Mouse (Mus musculus) large intestine, adult 2 months (tissue): ENCODE results near the gene Map2. TPM values are rescaled to one million over a fixed set of nuclear protein-coding genes. Genes with fewer than 3 reads are reported as not detected.

Experiments used
- DNase-seq: peaks from one replicate; pipeline ENCODE4 v3.0.0-alpha.2; 2012; ENCODE audit warnings: low read depth, low spot score
- WGBS: fragments of 180-500 bp; shearing (Covaris S2); methylation state at CpG from one replicate; pipeline ENCODE4 v1.1.7; 2018; 5-methylcytosine and 5-hydroxymethylcytosine counted together
- polyA plus RNA-seq: library from polyadenylated mRNA; depleted of rRNA; stranded (reverse); fragments of >200 nt; gene quantifications from 2 replicates; pipeline ENCODE4 v1.2.3, GENCODE M21; 2012

Gene Map2
- polyA plus RNA-seq, 1 experiment: 0.32 TPM

- DNase-seq: no peak
- WGBS: 65% methylated on average over 4 of the region's 4 CpGs
Observed at GRCm38 (mm10) chr1:66279222-66280009, 104.3 kb downstream of the Map2 start.

DNA sequence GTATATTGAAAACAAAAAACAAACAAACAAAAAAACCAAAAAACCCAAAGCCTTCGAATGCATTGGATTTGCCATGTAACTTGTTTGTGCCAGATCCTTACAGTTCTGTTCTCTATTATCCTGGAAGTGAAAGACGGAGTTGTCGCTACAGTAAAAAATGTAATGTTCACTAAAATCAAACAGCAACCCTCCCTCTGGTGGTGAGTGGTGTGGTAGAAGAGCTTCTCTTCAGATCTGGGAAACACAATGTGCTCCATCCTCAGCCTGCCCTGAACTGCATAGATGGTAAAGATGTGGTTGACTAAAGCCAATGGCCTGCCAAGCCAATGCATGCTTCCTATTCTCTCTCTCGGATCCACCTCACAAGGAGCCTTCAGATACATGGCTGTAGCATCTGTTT lies 105.1 kb downstream of the Map2 start:
- WGBS: 81% methylated on average over 4 of the region's 4 CpGs
- no peak for DNase-seq

DNA sequence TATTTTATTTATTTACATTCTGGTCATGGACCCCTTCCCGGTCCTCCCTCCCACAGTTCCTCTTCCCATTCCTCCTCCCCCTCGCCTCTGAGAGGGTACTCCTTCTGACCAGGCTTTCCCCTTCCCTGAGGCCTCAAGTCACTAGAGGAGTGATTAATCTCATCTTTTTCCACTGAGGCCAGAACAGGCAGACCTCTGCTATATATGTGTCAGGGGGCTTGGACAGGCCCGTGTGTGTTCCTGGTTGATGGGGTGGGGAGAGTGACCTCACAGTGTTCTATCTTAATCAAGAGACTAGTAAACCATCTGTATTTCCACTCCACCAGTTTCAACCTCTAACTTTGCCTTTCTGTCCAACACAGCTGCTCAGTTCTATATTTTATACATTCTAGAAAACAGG lies 107.4 kb downstream of the Map2 start:
- 68% methylated on average over 3 of the region's 3 CpGs for WGBS

GRCm38 (mm10) chr1:66288987-66289386 lies 113.9 kb downstream of the Map2 start:
- 75% methylated on average over 4 of the region's 4 CpGs for WGBS

More for the DNA sequence above, 107.4 kb downstream of the Map2 start:
- DNase-seq: no peak

GRCm38 (mm10) chr1:66292121-66292881 lies 117.2 kb downstream of the Map2 start:
- 77% methylated on average over 3 of the region's 3 CpGs for WGBS
- DNase-seq: no peak

More at GRCm38 (mm10) chr1:66288987-66289386, 113.9 kb downstream of the Map2 start:
- no peak for DNase-seq

- no peak for DNase-seq
- WGBS: 82% methylated on average over 6 of the region's 6 CpGs
Observed at GRCm38 (mm10) chr1:66299376-66299775, 124.3 kb downstream of the Map2 start.

DNA sequence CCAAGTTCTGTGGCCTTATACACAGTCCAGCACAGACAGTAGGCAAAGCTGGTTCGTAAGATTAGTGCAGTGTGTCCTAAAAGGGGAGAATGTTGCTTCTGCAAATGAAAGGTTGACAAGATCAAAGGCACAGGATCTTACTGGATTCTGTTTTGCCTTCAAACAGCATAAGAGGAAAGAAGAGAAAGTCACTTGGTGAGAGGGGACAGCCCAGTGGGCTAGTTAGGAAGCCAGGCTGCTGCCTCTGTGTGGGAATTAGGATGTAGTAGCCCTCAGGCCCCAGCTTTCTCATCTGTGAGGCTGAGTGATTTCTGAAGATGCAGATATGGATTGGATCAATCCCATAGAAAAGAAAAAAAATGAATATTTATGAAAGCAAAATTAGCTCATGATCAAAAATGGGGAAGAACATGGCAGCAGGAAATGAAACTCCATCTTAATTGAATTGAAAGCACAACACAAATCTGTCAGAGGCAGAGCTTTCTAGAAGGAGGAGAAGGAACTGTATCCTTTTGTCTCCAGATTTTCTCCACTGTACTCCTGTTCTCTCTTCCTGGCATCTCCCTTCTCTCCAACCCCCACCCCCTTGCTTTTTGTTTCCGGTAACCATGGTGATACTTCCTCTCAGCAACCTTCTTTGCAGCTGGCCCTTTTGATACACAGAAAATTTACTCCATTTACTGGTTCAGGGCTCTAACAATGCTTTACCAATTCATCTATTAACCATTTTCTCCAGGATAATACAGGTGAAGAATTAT lies 145.5 kb downstream of the Map2 start:
- WGBS: 84% methylated on average over 2 of the region's 2 CpGs
- DNase-seq: no peak

DNA sequence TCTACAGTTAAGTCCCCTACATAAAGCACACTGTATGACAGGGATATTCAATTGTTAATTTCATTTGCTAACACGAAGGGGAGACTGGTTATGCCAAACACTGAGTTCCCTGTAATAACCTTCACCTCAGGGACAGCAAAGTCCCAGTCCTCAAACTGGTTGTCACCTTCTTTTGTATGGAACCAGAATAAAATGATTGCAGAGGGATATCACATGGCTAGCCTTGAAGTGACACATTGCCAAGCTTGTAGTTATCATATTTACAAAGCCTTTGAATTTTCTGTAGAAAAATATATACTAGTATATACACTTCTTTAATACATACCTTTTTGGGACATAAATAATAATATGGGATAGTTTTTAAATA lies 146.0 kb downstream of the Map2 start:
- no peak for DNase-seq
- WGBS: 47% methylated on average over 1 of the region's 1 CpGs

DNA sequence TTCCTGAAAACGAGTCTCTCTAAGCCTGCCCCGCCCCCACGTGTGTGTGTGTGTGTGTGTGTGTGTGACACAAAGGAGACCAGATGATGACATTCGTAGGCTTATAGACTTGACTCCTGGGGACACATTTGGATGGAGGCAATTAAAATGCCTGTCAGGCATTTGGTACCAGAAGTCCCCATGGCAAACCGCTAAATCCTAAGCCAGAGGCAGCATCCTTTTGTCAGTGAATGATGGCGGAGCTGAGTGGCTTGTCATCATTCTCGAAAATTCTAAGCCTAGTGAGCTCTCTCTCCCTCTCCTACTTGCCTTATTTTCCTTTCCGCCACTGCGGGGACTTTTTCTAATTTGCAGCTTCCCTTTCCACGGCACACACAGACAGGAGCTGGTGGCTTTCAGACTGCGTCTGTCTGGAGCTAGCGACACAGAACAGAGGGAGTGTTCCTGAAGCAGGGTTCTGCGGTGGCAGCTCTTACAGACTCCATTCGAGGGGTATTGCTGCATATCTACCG lies 146.6 kb downstream of the Map2 start:
- DNase-seq: no peak
- WGBS: 69% methylated on average over 15 of the region's 15 CpGs

- WGBS: 86% methylated on average over 9 of the region's 9 CpGs
- DNase-seq: no peak
Observed at GRCm38 (mm10) chr1:66323461-66323860, 148.4 kb downstream of the Map2 start.

DNA sequence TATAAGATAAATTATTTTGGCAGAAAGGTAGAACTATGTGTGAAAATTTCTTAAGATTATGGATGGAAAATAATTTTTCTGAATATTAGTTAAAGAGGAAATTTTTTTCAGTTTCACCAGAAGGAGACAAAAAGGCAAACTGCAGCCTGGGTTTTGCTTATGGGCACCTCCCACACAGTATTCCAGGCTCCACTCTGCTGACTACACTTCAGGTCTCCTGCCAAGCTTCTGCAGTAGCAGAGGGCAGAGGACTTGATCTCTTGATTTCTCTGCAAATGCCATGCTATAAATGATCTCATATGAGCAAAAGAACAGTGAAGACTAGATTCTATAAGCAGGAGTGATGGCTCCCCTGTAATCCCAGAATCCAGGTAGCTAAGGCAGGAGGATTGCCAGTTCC lies 149.9 kb downstream of the Map2 start:
- DNase-seq: no peak

DNA sequence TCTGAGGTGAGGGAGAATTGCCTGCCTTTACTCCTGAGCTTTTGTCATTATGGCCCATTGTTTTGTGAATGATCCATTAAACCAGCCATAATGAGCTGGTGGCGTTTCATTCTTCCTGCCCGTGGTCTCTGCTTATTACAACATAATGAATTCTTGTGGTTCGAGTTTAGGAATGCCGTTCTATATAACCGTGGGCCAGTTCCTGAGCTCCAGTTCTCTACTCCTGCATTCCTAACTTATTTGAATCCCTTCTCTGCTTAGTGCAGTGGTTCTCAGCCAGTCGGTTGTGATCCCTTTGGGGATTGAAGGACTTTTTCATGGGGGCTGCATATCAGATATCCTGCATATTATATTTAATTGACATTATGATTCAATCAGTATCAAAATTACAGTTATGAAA lies 153.9 kb downstream of the Map2 start:
- no peak for DNase-seq
- WGBS: 46% methylated on average over 6 of the region's 6 CpGs

- no peak for DNase-seq
Observed at GRCm38 (mm10) chr1:66329534-66329933, 154.5 kb downstream of the Map2 start.

GRCm38 (mm10) chr1:66335724-66336284 lies 160.7 kb downstream of the Map2 start:
- no peak for DNase-seq
- WGBS: 64% methylated on average over 2 of the region's 2 CpGs

DNA sequence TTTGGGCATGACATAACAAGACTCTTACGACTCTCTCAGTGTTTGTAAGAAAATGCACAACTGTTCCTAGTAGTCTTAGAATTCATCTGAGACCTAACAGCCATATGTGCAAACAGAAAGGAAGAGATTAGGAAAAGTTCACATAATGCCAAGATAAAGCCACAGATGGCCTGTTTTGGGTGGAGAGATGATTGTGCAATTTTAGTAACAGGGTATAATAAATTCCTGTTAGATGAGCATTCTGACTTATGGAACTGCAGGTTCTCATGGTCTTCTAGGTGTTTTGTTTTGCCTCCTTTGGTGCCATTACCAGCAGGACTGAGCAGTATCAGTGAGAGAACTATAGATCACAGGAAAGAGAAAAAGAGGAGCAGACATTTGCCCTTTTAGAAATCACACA lies 164.1 kb downstream of the Map2 start:
- DNase-seq: no peak
- 53% methylated on average over 1 of the region's 1 CpGs for WGBS

GRCm38 (mm10) chr1:66348404-66349165 lies 173.5 kb downstream of the Map2 start:
- 67% methylated on average over 8 of the region's 8 CpGs for WGBS
- DNase-seq: no peak

- DNase-seq: no peak
- 86% methylated on average over 3 of the region's 3 CpGs for WGBS
Observed at GRCm38 (mm10) chr1:66349166-66349835, 174.2 kb downstream of the Map2 start.

GRCm38 (mm10) chr1:66351366-66351765 lies 176.3 kb downstream of the Map2 start:
- DNase-seq: no peak

DNA sequence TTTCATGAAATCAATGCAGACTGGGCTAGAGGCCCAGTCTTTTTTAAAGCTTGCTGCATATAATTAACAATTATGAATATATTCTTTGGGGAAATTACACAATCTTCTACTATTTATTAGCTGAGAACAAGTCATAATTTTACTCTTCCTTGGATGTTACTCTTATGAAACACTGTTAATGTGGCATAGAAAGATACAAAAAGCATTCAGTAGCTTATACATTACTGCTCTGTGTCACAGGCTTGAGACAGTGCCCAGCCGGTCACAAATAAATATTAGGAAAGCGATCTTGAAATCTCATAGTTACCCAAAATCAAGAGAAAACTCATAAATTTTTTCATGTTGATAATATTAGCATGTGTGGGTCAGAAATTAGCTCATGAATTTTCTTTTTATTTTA lies 186.7 kb downstream of the Map2 start:
- no peak for DNase-seq
- 86% methylated on average over 2 of the region's 2 CpGs for WGBS
